Mouse (Mus musculus): ENCODE measurements at regions not wholly inside any gene's neighbourhood (a gene's known extent, or its start where the extent isn't known, plus 50 kb on each side); places are given as distances from the start of the nearest gene placed in this dataset.

GRCm38 (mm10) chr1:14635642-14636263 lies 1457.4 kb downstream of the 4930444P10Rik start:
- no peak overlapping the region for H3K27ac ChIP-seq
- DNase-seq (ENCODE audit: low spot score) (peak; percentile 68), ATAC-seq (0 out of 2 replicates have a peak, but pooled peaks have one; percentile 55)
- H3K9me3 ChIP-seq (ENCODE audit: low read length), result no peaks in the 10 kb centered on the region
- no peak overlapping the region for H3K4me2 ChIP-seq (ENCODE audit: low read depth, low read length)
- no peaks in the 10 kb centered on the region for H3K36me3 ChIP-seq (ENCODE audit: insufficient read depth, low read length)
- WGBS, result 81% methylated on average over 5 of the region's 5 CpGs
- no peak overlapping the region for H3K9ac ChIP-seq (replicated peaks; ENCODE audit: low read length)
- H3K4me3 ChIP-seq (ENCODE audit: low read length), result no peak overlapping the region
- no peaks in the 10 kb centered on the region for H3K4me1 ChIP-seq (ENCODE audit: insufficient read depth, low read length)
- TF ChIP-seq CTCF (IDR thresholded peaks at IDR 0.05; ENCODE audit: low read depth), result peak; percentile 57
- H3K27me3 ChIP-seq (ENCODE audit: insufficient read depth, low read length), result no peaks in the 10 kb centered on the region

DNA sequence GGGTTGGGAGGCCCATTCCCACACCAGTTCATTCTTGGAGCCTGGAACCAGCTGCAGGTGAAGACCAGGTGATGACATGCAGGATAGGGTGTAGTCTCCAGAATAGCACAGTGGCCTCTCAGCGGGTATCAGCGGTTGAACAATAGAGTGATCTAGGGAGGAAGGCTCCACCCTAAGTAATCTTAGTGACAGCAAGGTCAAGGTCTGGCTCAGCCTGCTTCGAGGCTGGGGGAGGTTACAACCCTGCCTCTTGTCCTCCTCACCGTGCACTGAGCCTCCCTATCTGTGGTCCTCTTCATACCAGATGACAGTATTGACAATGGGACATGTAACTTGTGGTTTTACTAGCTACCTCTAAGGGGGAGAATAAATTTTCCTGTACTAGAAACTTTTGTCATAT lies 1461.1 kb downstream of the 4930444P10Rik start:
- DNase-seq (ENCODE audit: low spot score), result no peak
- Histone ChIP-seq H3K9ac (replicated peaks; ENCODE audit: low read length) (no peak overlapping the region), H3K27me3 (ENCODE audit: insufficient read depth, low read length) (no peaks in the 10 kb centered on the region), H3K9me3 (ENCODE audit: low read length) (no peaks in the 10 kb centered on the region), H3K4me2 (ENCODE audit: low read depth, low read length) (no peak overlapping the region), H3K36me3 (ENCODE audit: insufficient read depth, low read length) (no peaks in the 10 kb centered on the region), H3K4me1 (ENCODE audit: insufficient read depth, low read length) (no peaks in the 10 kb centered on the region), H3K27ac (no peak overlapping the region), H3K4me3 (ENCODE audit: low read length) (no peak overlapping the region)
- WGBS, result 25% methylated on average over 4 of the region's 4 CpGs
- ATAC-seq, result no peak
- TF ChIP-seq CTCF (IDR thresholded peaks at IDR 0.05; ENCODE audit: low read depth), result no peak

GRCm38 (mm10) chr1:14627204-14627603 lies 1465.9 kb downstream of the 4930444P10Rik start:
- 63% methylated on average over 6 of the region's 6 CpGs for WGBS
- H3K4me2 ChIP-seq (ENCODE audit: low read depth, low read length), result no peak overlapping the region
- no peak overlapping the region for H3K4me3 ChIP-seq (ENCODE audit: low read length)
- H3K36me3 ChIP-seq (ENCODE audit: insufficient read depth, low read length), result no peaks in the 10 kb centered on the region
- ATAC-seq (no peak), DNase-seq (ENCODE audit: low spot score) (no peak)
- no peak for TF ChIP-seq CTCF (IDR thresholded peaks at IDR 0.05; ENCODE audit: low read depth)
- no peak overlapping the region for H3K9ac ChIP-seq (replicated peaks; ENCODE audit: low read length)
- H3K27me3 ChIP-seq (ENCODE audit: insufficient read depth, low read length), result no peaks in the 10 kb centered on the region
- no peak overlapping the region for H3K27ac ChIP-seq
- H3K9me3 ChIP-seq (ENCODE audit: low read length), result no peaks in the 10 kb centered on the region
- no peaks in the 10 kb centered on the region for H3K4me1 ChIP-seq (ENCODE audit: insufficient read depth, low read length)

DNA sequence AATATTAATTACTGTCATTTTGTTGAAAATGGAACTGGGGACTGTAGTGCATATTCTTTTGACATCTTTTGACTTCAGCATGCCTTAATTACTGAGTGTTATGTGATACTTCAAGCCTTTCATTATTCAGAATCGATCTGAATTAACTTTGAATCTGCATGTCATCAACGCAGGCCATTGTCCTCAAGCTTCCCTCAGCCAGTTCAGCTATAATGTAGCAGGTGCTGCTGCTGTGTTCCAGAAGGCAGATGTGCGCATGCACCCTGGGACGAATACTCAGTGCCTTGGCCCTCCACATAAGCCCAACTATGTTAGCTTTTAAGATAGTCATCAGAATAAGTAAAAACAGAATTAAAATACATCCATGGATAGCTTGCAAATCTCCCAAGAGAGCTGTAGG lies 1466.4 kb downstream of the 4930444P10Rik start:
- 57% methylated on average over 4 of the region's 4 CpGs for WGBS

GRCm38 (mm10) chr1:14620922-14621430 lies 1472.1 kb downstream of the 4930444P10Rik start:
- 65% methylated on average over 5 of the region's 5 CpGs for WGBS
- Histone ChIP-seq H3K36me3 (ENCODE audit: insufficient read depth, low read length) (no peaks in the 10 kb centered on the region), H3K9me3 (ENCODE audit: low read length) (no peaks in the 10 kb centered on the region), H3K27ac (no peak overlapping the region), H3K9ac (replicated peaks; ENCODE audit: low read length) (no peak overlapping the region), H3K4me3 (ENCODE audit: low read length) (no peak overlapping the region), H3K4me1 (ENCODE audit: insufficient read depth, low read length) (no peaks in the 10 kb centered on the region), H3K4me2 (ENCODE audit: low read depth, low read length) (no peak overlapping the region), H3K27me3 (ENCODE audit: insufficient read depth, low read length) (no peaks in the 10 kb centered on the region)
- ATAC-seq, result no peak
- no peak for TF ChIP-seq CTCF (IDR thresholded peaks at IDR 0.05; ENCODE audit: low read depth)
- DNase-seq (ENCODE audit: low spot score), result no peak

More for the DNA sequence above, 1466.4 kb downstream of the 4930444P10Rik start:
- no peaks in the 10 kb centered on the region for H3K36me3 ChIP-seq (ENCODE audit: insufficient read depth, low read length)
- no peaks in the 10 kb centered on the region for H3K4me1 ChIP-seq (ENCODE audit: insufficient read depth, low read length)
- no peak overlapping the region for H3K27ac ChIP-seq
- H3K27me3 ChIP-seq (ENCODE audit: insufficient read depth, low read length), result no peaks in the 10 kb centered on the region
- no peaks in the 10 kb centered on the region for H3K9me3 ChIP-seq (ENCODE audit: low read length)
- DNase-seq (ENCODE audit: low spot score), result no peak
- no peak for ATAC-seq
- H3K4me2 ChIP-seq (ENCODE audit: low read depth, low read length), result no peak overlapping the region
- H3K4me3 ChIP-seq (ENCODE audit: low read length), result no peak overlapping the region
- H3K9ac ChIP-seq (replicated peaks; ENCODE audit: low read length), result no peak overlapping the region
- TF ChIP-seq CTCF (IDR thresholded peaks at IDR 0.05; ENCODE audit: low read depth), result no peak

DNA sequence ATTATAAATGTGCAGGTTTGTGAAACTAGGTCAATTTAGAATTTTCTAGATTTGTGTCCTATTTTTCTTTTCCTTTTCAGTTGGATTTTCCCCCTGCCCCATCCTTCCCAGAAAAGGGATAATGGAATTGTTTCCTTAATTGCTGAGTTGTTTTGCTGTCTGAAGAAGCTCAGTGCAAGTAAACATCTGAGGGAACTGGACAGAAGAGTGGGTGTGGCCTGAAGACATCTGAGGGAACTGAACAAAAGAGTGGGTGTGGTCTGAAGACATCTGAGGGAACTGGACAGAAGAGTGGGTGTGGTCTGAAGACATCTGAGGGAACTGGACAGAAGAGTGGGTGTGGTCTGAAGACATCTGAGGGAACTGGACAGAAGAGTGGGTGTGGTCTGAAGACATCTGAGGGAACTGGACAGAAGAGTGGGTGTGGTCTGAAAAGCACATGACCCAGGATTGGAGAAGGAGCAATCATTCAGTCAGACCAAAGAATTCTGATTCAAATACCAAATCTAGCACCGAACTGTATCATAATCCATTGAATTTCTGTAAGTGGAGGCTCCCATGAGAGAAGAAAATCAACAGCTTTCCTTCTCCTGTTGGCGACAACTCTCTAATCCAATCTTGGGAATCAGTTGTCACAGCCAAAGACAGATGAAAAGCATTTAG lies 1479.8 kb downstream of the 4930444P10Rik start:
- WGBS, result 94% methylated on average over 2 of the region's 2 CpGs
- no peak overlapping the region for H3K4me3 ChIP-seq (ENCODE audit: low read length)
- no peak overlapping the region for H3K4me2 ChIP-seq (ENCODE audit: low read depth, low read length)
- ATAC-seq, result no peak
- H3K27ac ChIP-seq, result no peak overlapping the region
- H3K4me1 ChIP-seq (ENCODE audit: insufficient read depth, low read length), result no peaks in the 10 kb centered on the region
- H3K27me3 ChIP-seq (ENCODE audit: insufficient read depth, low read length), result no peaks in the 10 kb centered on the region
- no peak overlapping the region for H3K9ac ChIP-seq (replicated peaks; ENCODE audit: low read length)
- TF ChIP-seq CTCF (IDR thresholded peaks at IDR 0.05; ENCODE audit: low read depth), result no peak
- no peaks in the 10 kb centered on the region for H3K36me3 ChIP-seq (ENCODE audit: insufficient read depth, low read length)
- DNase-seq (ENCODE audit: low spot score), result no peak
- H3K9me3 ChIP-seq (ENCODE audit: low read length), result no peaks in the 10 kb centered on the region

- Histone ChIP-seq H3K4me2 (ENCODE audit: low read depth, low read length) (no peak overlapping the region), H3K9me3 (ENCODE audit: low read length) (no peaks in the 10 kb centered on the region), H3K4me1 (ENCODE audit: insufficient read depth, low read length) (no peaks in the 10 kb centered on the region), H3K27me3 (ENCODE audit: insufficient read depth, low read length) (no peaks in the 10 kb centered on the region), H3K4me3 (ENCODE audit: low read length) (no peak overlapping the region), H3K27ac (no peak overlapping the region), H3K9ac (replicated peaks; ENCODE audit: low read length) (no peak overlapping the region), H3K36me3 (ENCODE audit: insufficient read depth, low read length) (no peaks in the 10 kb centered on the region)
- 25% methylated on average over 2 of the region's 2 CpGs for WGBS
- ATAC-seq (no peak), DNase-seq (ENCODE audit: low spot score) (no peak)
- TF ChIP-seq CTCF (IDR thresholded peaks at IDR 0.05; ENCODE audit: low read depth), result no peak
Observed at GRCm38 (mm10) chr1:14609054-14609453, 1484.1 kb downstream of the 4930444P10Rik start.

Measured in hindbrain, postnatal 0 days (tissue).